Mouse (Mus musculus) gastrocnemius, postnatal 36 days (tissue): ENCODE data around the gene Rfx4. TPM values are rescaled to one million over a fixed set of nuclear protein-coding genes. Genes with fewer than 3 reads are reported as not detected.

ENCODE experiments used
- DNase-seq, 2 experiments: peaks; one replicate each; pipeline ENCODE4 v3.0.0; 2022
- intact Hi-C: fragments of 180-260 bp; cut with DNase I; formaldehyde crosslinking; loops from one replicate; pipeline ENCODE4 v1.15.1; 2025
- total RNA-seq, 2 experiments: library from RNA; stranded (reverse); gene quantifications; 2 replicates each; pipeline ENCODE4 v1.2.3; 2021

Rfx4 gene
- total RNA-seq, 2 experiments from 2014 or later: not detected

- DNase-seq: no peak
- intact Hi-C loops: no loop called here
These were observed 102.5 kb downstream of the Rfx4 start for GRCm38 (mm10) chr10:84858371-84858770.

- no peak for DNase-seq
- intact Hi-C loops: no loop called here
These were observed 103.1 kb downstream of the Rfx4 start for GRCm38 (mm10) chr10:84858806-84859496.

- intact Hi-C loops: no loop called here
These were observed 103.9 kb downstream of the Rfx4 start for GRCm38 (mm10) chr10:84859556-84860380.

GRCm38 (mm10) chr10:84863488-84863887, 107.6 kb downstream of the Rfx4 start:
- DNase-seq: no peak
- intact Hi-C loops: no loop called here

More at GRCm38 (mm10) chr10:84859556-84860380, 103.9 kb downstream of the Rfx4 start:
- DNase-seq: no peak

- intact Hi-C loops: loop anchor here (1.0 kb wide), 1 partner anchor 45 kb away; no protein-coding TSS in a partner anchor
These were observed 111.7 kb downstream of the Rfx4 start for GRCm38 (mm10) chr10:84867577-84867976.

GRCm38 (mm10) chr10:84871285-84871684, 115.4 kb downstream of the Rfx4 start:
- intact Hi-C loops: no loop called here
- no peak for DNase-seq

More at GRCm38 (mm10) chr10:84867577-84867976, 111.7 kb downstream of the Rfx4 start:
- DNase-seq: no peak

GRCm38 (mm10) chr10:84871921-84872320, 116.1 kb downstream of the Rfx4 start:
- intact Hi-C loops: no loop called here
- DNase-seq: no peak

GRCm38 (mm10) chr10:84879823-84880571, 124.1 kb downstream of the Rfx4 start:
- no peak for DNase-seq
- intact Hi-C loops: no loop called here

GRCm38 (mm10) chr10:84882528-84882927, 126.7 kb downstream of the Rfx4 start:
- intact Hi-C loops: no loop called here

GRCm38 (mm10) chr10:84885341-84885884, 129.6 kb downstream of the Rfx4 start:
- intact Hi-C loops: no loop called here
- DNase-seq: no peak

More at GRCm38 (mm10) chr10:84882528-84882927, 126.7 kb downstream of the Rfx4 start:
- DNase-seq: no peak

- intact Hi-C loops: no loop called here
- no peak for DNase-seq
These were observed 130.4 kb downstream of the Rfx4 start for GRCm38 (mm10) chr10:84886221-84886627.

GRCm38 (mm10) chr10:84886785-84887184, 130.9 kb downstream of the Rfx4 start:
- no peak for DNase-seq
- intact Hi-C loops: no loop called here

GRCm38 (mm10) chr10:84889096-84889846, 133.4 kb downstream of the Rfx4 start:
- intact Hi-C loops: no loop called here
- no peak for DNase-seq

GRCm38 (mm10) chr10:84895810-84896358, 140.0 kb downstream of the Rfx4 start:
- no peak for DNase-seq
- intact Hi-C loops: no loop called here

GRCm38 (mm10) chr10:84896941-84897930, 141.4 kb downstream of the Rfx4 start:
- intact Hi-C loops: no loop called here
- no peak for DNase-seq

- DNase-seq: no peak
- intact Hi-C loops: no loop called here
These were observed 142.5 kb downstream of the Rfx4 start for GRCm38 (mm10) chr10:84898144-84898979.

- DNase-seq: no peak
- intact Hi-C loops: no loop called here
These were observed 145.8 kb downstream of the Rfx4 start for GRCm38 (mm10) chr10:84901676-84902075.
